Mouse (Mus musculus) erythroblast, adult 5-6 weeks (primary cell): ENCODE measurements around the gene Rasgrf2. TPM values are rescaled to one million over a fixed set of nuclear protein-coding genes. Genes with fewer than 3 reads are reported as not detected.

Source experiments
- ATAC-seq: replicated peaks from 2 replicates; pipeline ENCODE4 v1.8.0; 2016; ENCODE audit warnings: moderate number of reproducible peaks, mild to moderate bottlenecking, moderate TSS enrichment, inconsistent platforms; ENCODE audit not compliant: poor library complexity, low FRiP score, severe bottlenecking
- total RNA-seq, 2 experiments: library from RNA; stranded (forward) in 1 of 2; stranded (reverse) in 1 of 2; fragments of 150-400 nt in 1 of 2; fragments of 200-764, 138-1000 nt in 1 of 2; gene quantifications; 2 replicates each; pipeline versions ENCODE4 v1.2.3 to v1.2.4; 2015 to 2017; ENCODE audit warnings: low replicate concordance in 2 of 2

Rasgrf2 gene
- total RNA-seq, 2 experiments from 2014 or later = not detected

DNA sequence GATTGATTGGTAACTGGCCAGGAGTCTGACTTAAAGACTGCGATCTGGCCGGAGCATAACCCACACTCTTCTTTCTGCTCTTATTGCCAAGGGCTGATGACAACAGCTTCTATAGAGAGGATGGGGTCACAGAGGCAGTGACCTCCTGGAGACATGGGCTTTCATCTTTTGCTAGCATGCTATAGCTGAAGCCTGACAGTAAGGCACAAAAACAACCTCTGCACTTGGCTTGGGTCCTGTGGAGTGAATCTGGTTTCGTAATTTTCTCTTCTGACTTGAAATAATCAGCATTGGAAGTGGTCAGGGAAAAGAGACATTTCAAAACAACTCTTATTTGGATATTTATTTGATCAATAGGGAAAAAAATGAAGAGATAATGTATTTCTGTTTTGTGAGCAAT, 160.2 kb downstream of the Rasgrf2 start:
- ATAC-seq = no peak

DNA sequence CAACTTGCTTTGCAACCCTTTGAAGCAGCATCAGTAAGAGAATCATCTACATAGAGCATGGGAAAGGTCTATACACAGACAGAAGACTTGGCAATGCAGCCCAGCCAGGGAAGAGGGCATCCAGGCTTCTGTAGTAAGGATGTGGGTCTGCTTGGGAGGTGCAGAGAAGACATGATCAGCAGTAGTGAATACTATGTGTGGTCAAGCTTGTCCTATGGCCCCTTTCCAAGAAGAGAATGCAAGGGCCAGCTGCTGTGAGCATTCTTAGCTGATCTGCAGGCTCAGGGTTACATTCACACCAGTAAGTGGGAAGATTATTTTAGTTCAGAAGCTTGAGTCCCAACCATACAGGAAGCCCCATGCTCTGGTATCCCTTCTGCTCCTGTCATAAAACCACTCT, 175.0 kb downstream of the Rasgrf2 start:
- no peak for ATAC-seq

- ATAC-seq = no peak
Observed at GRCm38 (mm10) chr13:91955646-91956045, 175.8 kb downstream of the Rasgrf2 start.

DNA sequence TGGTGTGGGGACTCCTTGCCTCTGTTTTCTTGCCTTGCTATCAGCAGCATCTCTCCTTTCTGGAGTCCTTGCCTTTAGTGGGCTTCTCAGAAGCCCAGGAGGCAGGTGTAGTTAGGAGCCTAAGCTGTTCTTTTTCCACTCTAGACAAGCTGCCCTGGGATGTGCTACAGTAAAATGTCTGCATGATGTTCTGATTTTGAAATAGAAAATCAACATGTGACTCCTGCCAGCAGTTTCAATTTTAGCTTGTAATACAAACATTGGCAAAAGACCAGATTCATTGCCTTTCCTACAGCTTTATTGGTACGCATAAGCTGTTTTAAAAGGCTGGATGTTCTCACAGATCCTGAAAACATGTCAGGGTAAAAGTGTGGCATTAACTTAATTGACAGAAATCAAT, 176.3 kb downstream of the Rasgrf2 start:
- no peak for ATAC-seq

- ATAC-seq = no peak
Observed at GRCm38 (mm10) chr13:91940113-91940512, 191.3 kb downstream of the Rasgrf2 start.

DNA sequence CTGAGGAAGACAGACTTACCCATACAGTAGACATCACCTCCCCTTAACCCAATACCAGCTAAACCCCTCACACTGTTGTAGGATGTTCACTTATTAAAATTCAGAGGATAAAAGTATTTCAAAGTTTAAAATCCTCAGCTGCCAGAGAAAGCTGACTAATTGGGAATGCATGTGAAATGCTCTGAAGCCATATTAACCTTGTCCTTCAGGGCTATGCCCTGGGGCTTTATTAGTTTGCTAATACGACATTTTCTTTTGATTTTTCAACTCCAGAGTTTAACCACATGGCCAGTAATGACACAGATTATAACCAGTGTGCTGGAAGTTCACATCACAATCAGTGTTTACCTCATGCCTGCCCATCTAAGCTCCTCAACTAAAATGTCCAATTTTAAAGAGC, 192.6 kb downstream of the Rasgrf2 start:
- ATAC-seq = no peak

DNA sequence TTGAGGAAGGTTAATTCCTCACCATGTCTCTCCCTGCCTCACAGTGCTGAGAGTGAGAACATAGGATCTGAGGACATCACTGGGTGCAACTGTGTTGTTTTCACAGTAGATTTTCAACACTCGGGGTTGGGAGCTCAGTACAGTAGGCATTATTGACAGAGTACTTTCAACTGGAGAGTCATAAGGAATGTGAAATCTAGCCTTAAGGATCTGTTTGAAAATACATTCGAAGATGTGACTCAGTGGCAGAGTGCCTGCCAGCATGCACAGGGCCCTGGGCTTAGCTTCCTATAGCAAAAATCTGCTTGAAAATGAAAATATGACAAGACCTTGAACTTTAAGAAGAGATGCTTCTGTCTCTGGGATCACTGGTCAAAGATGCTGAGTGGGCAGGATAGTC, 194.2 kb downstream of the Rasgrf2 start:
- no peak for ATAC-seq

DNA sequence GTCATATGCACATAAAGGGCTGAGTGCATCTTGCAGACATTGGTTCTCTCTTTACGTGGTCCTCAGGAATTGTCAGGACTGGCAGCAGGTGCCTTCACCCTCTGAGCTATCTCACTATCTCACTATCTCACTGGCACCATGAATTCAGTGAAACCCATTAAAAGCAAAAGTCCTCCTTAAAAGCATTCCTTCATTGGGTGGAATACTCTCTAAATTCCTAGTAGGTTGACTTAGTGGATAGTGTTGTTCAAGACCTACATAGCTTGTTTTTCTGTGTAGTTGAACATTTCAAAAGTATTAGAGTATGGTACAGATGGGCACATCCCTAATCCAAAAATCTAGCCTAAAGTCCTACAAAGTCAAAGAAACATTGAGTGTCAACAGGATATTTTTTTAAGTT, 199.3 kb downstream of the Rasgrf2 start:
- no peak for ATAC-seq

GRCm38 (mm10) chr13:91929943-91930726, 201.3 kb downstream of the Rasgrf2 start:
- no peak for ATAC-seq

- no peak for ATAC-seq
Observed at GRCm38 (mm10) chr13:91928605-91929389, 202.7 kb downstream of the Rasgrf2 start.

DNA sequence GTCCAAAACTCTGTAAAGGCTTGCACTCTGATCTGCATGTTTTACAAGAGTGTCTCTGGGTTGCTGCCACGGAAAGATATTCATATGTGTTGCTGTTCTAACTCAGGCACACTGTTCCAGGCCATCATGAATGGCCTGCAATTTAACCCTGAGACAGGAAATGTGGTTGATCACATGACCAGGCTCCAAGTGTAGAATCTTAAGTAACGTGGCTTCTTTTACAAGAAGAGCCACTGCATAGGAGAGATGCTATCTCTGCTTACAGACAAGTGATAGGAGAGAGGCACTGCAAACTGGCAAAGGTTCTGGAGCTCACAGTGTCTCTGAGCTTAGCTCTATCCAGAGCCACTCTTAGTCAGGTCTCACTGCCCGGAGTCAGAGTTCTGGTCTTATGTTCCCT, 210.4 kb downstream of the Rasgrf2 start:
- ATAC-seq = no peak

DNA sequence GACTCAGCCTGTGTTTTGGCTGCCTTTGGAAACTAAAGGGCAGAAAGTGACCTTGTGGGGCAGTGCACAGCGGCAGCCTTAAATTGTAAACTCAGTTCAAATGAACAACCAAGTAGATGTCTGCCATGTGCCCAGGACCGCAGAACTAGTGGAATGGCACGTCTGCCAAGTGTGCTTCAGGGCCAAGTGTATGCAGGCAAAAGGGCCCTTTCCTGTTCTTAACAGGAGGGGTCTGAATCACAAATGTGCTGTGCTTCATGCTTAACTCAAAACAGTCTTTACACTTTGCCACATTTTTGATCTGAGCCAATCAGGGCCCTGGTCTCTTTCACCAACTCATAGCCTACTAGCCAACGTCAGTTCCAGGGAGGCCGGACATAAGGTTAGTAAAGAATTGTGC, 212.7 kb downstream of the Rasgrf2 start:
- no peak for ATAC-seq

DNA sequence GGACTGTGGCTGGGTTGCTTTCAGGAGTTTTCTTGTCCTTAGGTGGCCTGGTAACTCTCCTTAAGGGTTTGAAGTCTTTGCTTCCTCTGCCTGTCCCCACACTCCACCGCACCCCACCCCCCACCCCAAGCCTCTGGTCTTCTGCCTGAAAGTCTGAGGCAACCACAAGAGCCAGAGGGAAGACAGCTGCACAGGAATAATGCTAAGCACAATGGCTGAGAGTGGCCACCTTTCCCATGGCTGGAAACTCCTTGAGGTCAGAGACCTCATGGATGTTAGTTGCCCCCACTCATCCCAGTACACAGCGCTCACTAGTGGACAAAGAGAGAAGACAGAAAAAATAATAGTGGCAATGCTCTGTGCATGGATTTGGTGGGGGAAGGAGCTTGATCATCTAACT, 213.6 kb downstream of the Rasgrf2 start:
- no peak for ATAC-seq

GRCm38 (mm10) chr13:91916308-91916707, 215.1 kb downstream of the Rasgrf2 start:
- no peak for ATAC-seq

GRCm38 (mm10) chr13:91915582-91916239, 215.7 kb downstream of the Rasgrf2 start:
- no peak for ATAC-seq

- no peak for ATAC-seq
Observed at GRCm38 (mm10) chr13:91915192-91915581, 216.3 kb downstream of the Rasgrf2 start.

DNA sequence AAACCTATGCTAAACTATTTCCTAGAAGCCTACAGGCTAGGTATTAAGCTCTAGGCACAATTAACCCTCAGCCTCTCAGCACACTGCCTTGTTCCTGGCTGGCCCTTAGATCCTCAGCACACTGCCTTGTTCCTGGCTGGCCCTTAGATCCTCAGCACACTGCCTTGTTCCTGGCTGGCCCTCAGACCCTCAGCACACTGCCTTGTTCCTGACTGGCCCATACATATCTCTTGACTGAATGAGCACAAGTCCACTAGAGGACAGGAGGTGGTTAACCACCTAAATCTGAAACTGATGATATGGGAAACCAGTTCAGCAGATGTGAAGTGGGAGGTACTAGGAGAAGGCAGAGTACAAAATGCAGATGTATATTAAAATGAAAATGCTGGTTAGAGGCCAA, 219.8 kb downstream of the Rasgrf2 start:
- ATAC-seq = no peak

DNA sequence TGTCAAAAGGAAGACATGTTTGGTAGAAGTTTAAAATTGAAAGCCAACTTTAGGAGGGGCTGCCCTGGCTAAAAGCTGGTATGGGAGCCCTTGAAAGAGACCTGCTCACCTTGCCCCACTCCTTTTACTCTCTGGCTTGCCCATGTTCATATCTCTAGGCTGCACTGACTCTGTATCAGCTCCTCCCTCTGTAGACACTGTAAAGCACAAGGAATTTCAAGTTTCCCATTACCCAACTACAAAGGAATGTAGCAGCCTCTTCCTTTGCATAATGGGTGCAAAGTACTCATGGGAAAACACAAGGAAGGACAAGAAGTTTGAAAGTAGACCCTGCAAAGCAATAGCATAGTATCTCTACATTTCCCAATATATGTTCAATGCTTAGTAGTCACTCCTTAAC, 220.2 kb downstream of the Rasgrf2 start:
- no peak for ATAC-seq

- no peak for ATAC-seq
Observed at GRCm38 (mm10) chr13:91908202-91908980, 223.1 kb downstream of the Rasgrf2 start.

DNA sequence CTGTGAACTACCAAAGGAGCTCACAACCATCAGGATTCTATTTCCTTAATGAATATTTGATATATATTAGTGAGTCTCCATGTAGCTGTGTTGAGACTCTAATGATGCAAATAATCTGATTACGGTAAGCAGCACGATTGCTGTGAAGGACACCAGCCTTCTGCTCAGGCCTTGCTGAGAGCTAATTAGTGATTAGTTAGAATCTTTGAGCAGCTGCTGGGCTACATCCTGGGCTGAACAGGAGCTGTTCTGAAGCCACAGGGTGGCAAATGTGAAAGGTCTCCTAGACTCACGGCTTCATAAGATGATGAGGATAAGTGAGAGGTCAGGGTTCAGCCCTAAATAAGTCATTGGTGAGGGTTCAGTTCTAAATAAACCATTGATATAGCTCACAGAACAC, 225.1 kb downstream of the Rasgrf2 start:
- ATAC-seq = no peak
